Mouse (Mus musculus) granulocyte monocyte progenitor cell, adult 5-6 weeks (primary cell): ENCODE measurements at regions not wholly inside any gene's neighbourhood (a gene's known extent, or its start where the extent isn't known, plus 50 kb on each side); places are given as distances from the start of the nearest gene placed in this dataset.

Source experiments
- ATAC-seq: replicated peaks from 2 replicates; pipeline ENCODE4 v1.8.0; 2016; ENCODE audit warnings: mild to moderate bottlenecking, moderate TSS enrichment, inconsistent platforms; ENCODE audit not compliant: poor library complexity, severe bottlenecking

DNA sequence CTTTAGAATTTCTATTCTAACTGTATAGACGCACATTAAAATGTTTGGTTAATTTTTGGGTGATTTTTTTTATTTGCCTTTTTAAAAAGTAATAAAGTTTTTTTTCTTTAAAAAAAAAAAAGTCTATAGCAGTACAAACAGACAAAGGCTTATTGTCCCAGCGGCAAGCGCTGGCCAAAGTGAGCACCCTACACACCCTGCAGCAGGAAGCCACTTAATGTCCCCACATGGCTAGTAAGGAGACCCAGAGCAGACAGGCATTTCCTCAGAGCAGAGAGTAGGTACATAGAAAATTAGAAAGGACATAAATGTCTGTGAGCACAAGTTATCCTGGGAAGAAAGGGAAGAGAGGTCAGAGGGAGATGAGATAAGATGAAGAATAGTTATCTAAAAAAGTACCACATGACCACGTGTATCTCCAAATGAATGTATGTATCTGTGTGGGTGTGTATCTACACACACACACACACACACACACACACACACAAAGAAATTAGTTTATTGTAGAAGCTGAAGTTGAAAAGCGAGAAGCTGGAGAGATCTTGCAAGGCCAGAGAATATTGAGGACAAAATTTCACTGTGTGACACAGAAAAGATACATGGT lies 50.7 kb upstream of the Gadd45a start:
- ATAC-seq = no peak

DNA sequence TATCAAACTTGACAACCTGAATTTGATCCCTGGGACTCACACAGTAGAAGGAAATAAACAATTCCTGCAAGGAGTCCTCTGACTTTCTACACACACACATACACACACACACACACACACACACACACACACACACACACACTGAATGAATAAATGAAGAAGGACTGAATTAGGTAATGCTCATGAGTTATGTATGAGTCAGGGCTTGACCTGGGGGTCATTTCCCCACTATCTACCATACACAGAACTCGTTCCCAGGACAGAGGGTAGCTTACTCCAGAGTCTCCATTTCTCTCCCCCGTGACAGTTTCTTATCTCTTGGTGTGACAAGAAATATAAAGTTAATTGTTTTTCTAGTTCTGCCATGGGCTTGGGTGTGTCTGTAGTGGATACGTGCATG lies 50.1 kb upstream of the Gadd45a start:
- peak; percentile 53 for ATAC-seq
